Mouse (Mus musculus) heart, embryonic 11.5 days (tissue): Measurements from ENCODE around the gene Atp5d. TPM values are rescaled to one million over a fixed set of nuclear protein-coding genes. Genes with fewer than 3 reads are reported as not detected.
A peak's percentile ranks its signal among the peaks of the same experiment; 100 is the strongest.

ENCODE experiments used
- ATAC-seq: fragments of 200-750 bp; cut with Nextera tagmentation; replicated peaks from 2 replicates; pipeline ENCODE4 v1.8.0; 2017; ENCODE audit warnings: moderate library complexity; ENCODE audit not compliant: insufficient number of reproducible peaks, low FRiP score, low TSS enrichment
- H3K27ac ChIP-seq: fragments of 300-500 bp; sonication (generic); 2 replicates; pipeline ENCODE4 v1.5.1; 2014; ENCODE audit warnings: mild to moderate bottlenecking, low read depth, low read length
- H3K27me3 ChIP-seq: fragments of 300-500 bp; sonication (generic); 2 replicates; pipeline ENCODE4 v1.6.1; 2014; ENCODE audit warnings: mild to moderate bottlenecking, low read length, mixed read lengths; ENCODE audit not compliant: control insufficient read depth, insufficient read depth
- H3K36me3 ChIP-seq: fragments of 300-500 bp; sonication (generic); 2 replicates; pipeline ENCODE4 v1.6.1; 2014; ENCODE audit warnings: mild to moderate bottlenecking, low read length, moderate library complexity, mixed read lengths; ENCODE audit not compliant: control insufficient read depth, insufficient read depth
- H3K4me1 ChIP-seq: fragments of 300-500 bp; sonication (generic); 2 replicates; pipeline ENCODE4 v1.6.1; 2014; ENCODE audit warnings: low read length; ENCODE audit not compliant: control insufficient read depth, insufficient read depth
- H3K4me2 ChIP-seq: fragments of 300-500 bp; sonication (generic); 2 replicates; pipeline ENCODE4 v1.6.1; 2014; ENCODE audit warnings: mild to moderate bottlenecking, moderate library complexity
- H3K4me3 ChIP-seq: fragments of 300-500 bp; sonication (generic); 2 replicates; pipeline ENCODE4 v1.5.1; 2014; ENCODE audit warnings: low read depth, low read length
- H3K9ac ChIP-seq: fragments of 300-500 bp; sonication (generic); 2 replicates; pipeline ENCODE4 v1.6.1; 2014; ENCODE audit warnings: mild to moderate bottlenecking, low read depth, low read length, moderate library complexity
- H3K9me3 ChIP-seq: fragments of 300-500 bp; sonication (generic); replicated peaks from 2 replicates; pipeline ENCODE4 v1.6.1; 2016; ENCODE audit warnings: low read length; ENCODE audit not compliant: control insufficient read depth
- WGBS: fragments of 180-500 bp; shearing (Covaris S2); extraction: QIAGEN DNeasy Blood & Tissue Kit; methylation state at CpG from one replicate; pipeline ENCODE4 v1.1.7; 2014; ENCODE audit not compliant: insufficient replicate concordance; 5-methylcytosine and 5-hydroxymethylcytosine counted together
- polyA plus RNA-seq: library from polyadenylated mRNA; unstranded; fragments of >200 nt; fragmentation: Nextera tagmentation; extraction: Ambion mirVana; gene quantifications from 2 replicates; pipeline ENCODE4 v1.2.1, GENCODE M21; 2014

The Atp5d gene
- polyA plus RNA-seq, 1 experiment from 2014 or later: 785 TPM

GRCm38 (mm10) chr10:80146568-80147011 is 8.2 kb downstream of the Atp5d start:
- H3K27ac ChIP-seq: peak overlapping the region; percentile 99
- H3K4me2 ChIP-seq: peak overlapping the region; percentile 28
- peak overlapping the region; percentile 2; the same call in 1 of the 2 replicates for H3K4me3 ChIP-seq
- H3K27me3 ChIP-seq: no peaks in the 10 kb centered on the region
- ATAC-seq: no peak
- WGBS: 51% methylated on average over 4 of the region's 4 CpGs
- H3K9ac ChIP-seq: peak overlapping the region; percentile 63
- H3K36me3 ChIP-seq: peaks cover 26% of the 10 kb centered on the region
- H3K9me3 ChIP-seq: no peaks in the 10 kb centered on the region
- peaks cover 40% of the 10 kb centered on the region for H3K4me1 ChIP-seq

GRCm38 (mm10) chr10:80147146-80147718 is 8.8 kb downstream of the Atp5d start:
- peak overlapping the region; percentile 96 for H3K4me3 ChIP-seq
- 47% methylated on average over 5 of the region's 5 CpGs for WGBS
- H3K4me1 ChIP-seq: peaks cover 42% of the 10 kb centered on the region
- peak overlapping the region; percentile 99 for H3K27ac ChIP-seq
- H3K9ac ChIP-seq: peak overlapping the region; percentile 99
- peaks cover 28% of the 10 kb centered on the region for H3K36me3 ChIP-seq
- H3K9me3 ChIP-seq: no peaks in the 10 kb centered on the region
- H3K27me3 ChIP-seq: no peaks in the 10 kb centered on the region
- no peak for ATAC-seq
- peak overlapping the region; percentile 92 for H3K4me2 ChIP-seq

GRCm38 (mm10) chr10:80147719-80148601 is 9.5 kb downstream of the Atp5d start, which contains the start of gene Midn:
Gene Midn (plus strand): TSS chr10:80148272.
- peak within 1 kb of the TSS; percentile 99 for H3K9ac ChIP-seq
- peak; percentile 59 for ATAC-seq
- peak within 1 kb of the TSS; percentile 96 for H3K4me3 ChIP-seq
- no peaks in the 10 kb centered on the region for H3K27me3 ChIP-seq
- peaks cover 31% of the 10 kb centered on the region for H3K36me3 ChIP-seq
- H3K27ac ChIP-seq: peak within 1 kb of the TSS; percentile 99
- WGBS: under 1% methylated on average over 33 of the region's 42 CpGs
- H3K9me3 ChIP-seq: no peaks in the 10 kb centered on the region
- H3K4me1 ChIP-seq: peaks cover 45% of the 10 kb centered on the region
- peak within 1 kb of the TSS; percentile 92 for H3K4me2 ChIP-seq

GRCm38 (mm10) chr10:80148610-80149290 is 10.3 kb downstream of the Atp5d start:
- H3K4me1 ChIP-seq: peaks cover 49% of the 10 kb centered on the region
- peak overlapping the region; percentile 96 for H3K4me3 ChIP-seq
- H3K27me3 ChIP-seq: no peaks in the 10 kb centered on the region
- H3K27ac ChIP-seq: peak overlapping the region; percentile 99
- peaks cover 38% of the 10 kb centered on the region for H3K36me3 ChIP-seq
- peak; percentile 32 for ATAC-seq
- H3K4me2 ChIP-seq: peak overlapping the region; percentile 92
- H3K9ac ChIP-seq: peak overlapping the region; percentile 99
- H3K9me3 ChIP-seq: no peaks in the 10 kb centered on the region
- WGBS: 2% methylated on average over 56 of the region's 57 CpGs

GRCm38 (mm10) chr10:80149291-80150225 is 11.1 kb downstream of the Atp5d start:
- H3K4me1 ChIP-seq: peaks cover 54% of the 10 kb centered on the region
- peak overlapping the region; percentile 92 for H3K4me2 ChIP-seq
- H3K36me3 ChIP-seq: peaks cover 39% of the 10 kb centered on the region
- WGBS: under 1% methylated on average over 85 of the region's 88 CpGs
- peak overlapping the region; percentile 99 for H3K9ac ChIP-seq
- peak overlapping the region; percentile 99 for H3K27ac ChIP-seq
- no peaks in the 10 kb centered on the region for H3K27me3 ChIP-seq
- peak overlapping the region; percentile 96 for H3K4me3 ChIP-seq
- H3K9me3 ChIP-seq: no peaks in the 10 kb centered on the region
- ATAC-seq: peak; percentile 79

GRCm38 (mm10) chr10:80150226-80151210 is 12.1 kb downstream of the Atp5d start:
- no peaks in the 10 kb centered on the region for H3K9me3 ChIP-seq
- peak overlapping the region; percentile 99 for H3K9ac ChIP-seq
- H3K4me1 ChIP-seq: peaks cover 58% of the 10 kb centered on the region
- ATAC-seq: no peak
- WGBS: under 1% methylated on average over 47 of the region's 71 CpGs
- peak overlapping the region; percentile 96 for H3K4me3 ChIP-seq
- H3K27me3 ChIP-seq: no peaks in the 10 kb centered on the region
- peaks cover 40% of the 10 kb centered on the region for H3K36me3 ChIP-seq
- H3K4me2 ChIP-seq: peak overlapping the region; percentile 92
- H3K27ac ChIP-seq: peak overlapping the region; percentile 99
